Mouse (Mus musculus) small intestine, adult 2 months (tissue): ENCODE measurements around the gene Ccn2. TPM values are rescaled to one million over a fixed set of nuclear protein-coding genes. Genes with fewer than 3 reads are reported as not detected.

Source experiments
- H3K27ac ChIP-seq: fragments of 200-500 bp; 2 replicates; pipeline ENCODE4 v1.5.1; 2012; ENCODE audit warnings: low read depth, low read length, control low read depth, inconsistent platforms; ENCODE audit not compliant: insufficient read depth
- H3K27me3 ChIP-seq: fragments of 200-500 bp; 2 replicates; pipeline ENCODE4 v1.6.1; 2012; ENCODE audit warnings: mild to moderate bottlenecking, moderate library complexity, low read length, inconsistent platforms; ENCODE audit not compliant: control insufficient read depth, insufficient read depth
- H3K36me3 ChIP-seq: fragments of 200-500 bp; 2 replicates; pipeline ENCODE4 v1.6.1; 2012; ENCODE audit warnings: mild to moderate bottlenecking, low read length, control low read depth, inconsistent platforms; ENCODE audit not compliant: control insufficient read depth, insufficient read depth
- H3K4me1 ChIP-seq: fragments of 200-500 bp; 2 replicates; pipeline ENCODE4 v1.6.1; 2012; ENCODE audit warnings: low read length, inconsistent platforms, mixed read lengths; ENCODE audit not compliant: control insufficient read depth, insufficient read depth, insufficient read length
- H3K4me3 ChIP-seq: fragments of 200-500 bp; 2 replicates; pipeline ENCODE4 v1.5.1; 2012; ENCODE audit warnings: low read depth, mild to moderate bottlenecking, control low read depth, inconsistent platforms, low read length, moderate library complexity
- CTCF ChIP-seq: fragments of 200-500 bp; IDR thresholded peaks from 2 replicates; pipeline ENCODE4 v1.5.1; 2012; ENCODE audit warnings: low read depth, mild to moderate bottlenecking, control low read depth, inconsistent platforms, low read length, moderate library complexity, mixed read lengths; ENCODE audit not compliant: insufficient replicate concordance, insufficient read length; ENCODE audit errors: extremely low read depth
- POLR2A ChIP-seq: fragments of 200-500 bp; IDR thresholded peaks from 2 replicates; pipeline ENCODE4 v1.6.1; 2012; ENCODE audit warnings: low read depth, mild to moderate bottlenecking, control low read depth, inconsistent platforms, low read length, moderate library complexity
- WGBS: fragments of 180-500 bp; shearing (Covaris S2); methylation state at CpG from one replicate; pipeline ENCODE4 v1.1.7; 2018; 5-methylcytosine and 5-hydroxymethylcytosine counted together
- polyA plus RNA-seq: library from polyadenylated mRNA; depleted of rRNA; stranded (reverse); fragments of >200 nt; gene quantifications from 2 replicates; pipeline ENCODE4 v1.2.3, GENCODE M21; 2012; rRNA removed

Ccn2 gene
- 19.5 and 32.6 TPM in 2 replicates for polyA plus RNA-seq

DNA sequence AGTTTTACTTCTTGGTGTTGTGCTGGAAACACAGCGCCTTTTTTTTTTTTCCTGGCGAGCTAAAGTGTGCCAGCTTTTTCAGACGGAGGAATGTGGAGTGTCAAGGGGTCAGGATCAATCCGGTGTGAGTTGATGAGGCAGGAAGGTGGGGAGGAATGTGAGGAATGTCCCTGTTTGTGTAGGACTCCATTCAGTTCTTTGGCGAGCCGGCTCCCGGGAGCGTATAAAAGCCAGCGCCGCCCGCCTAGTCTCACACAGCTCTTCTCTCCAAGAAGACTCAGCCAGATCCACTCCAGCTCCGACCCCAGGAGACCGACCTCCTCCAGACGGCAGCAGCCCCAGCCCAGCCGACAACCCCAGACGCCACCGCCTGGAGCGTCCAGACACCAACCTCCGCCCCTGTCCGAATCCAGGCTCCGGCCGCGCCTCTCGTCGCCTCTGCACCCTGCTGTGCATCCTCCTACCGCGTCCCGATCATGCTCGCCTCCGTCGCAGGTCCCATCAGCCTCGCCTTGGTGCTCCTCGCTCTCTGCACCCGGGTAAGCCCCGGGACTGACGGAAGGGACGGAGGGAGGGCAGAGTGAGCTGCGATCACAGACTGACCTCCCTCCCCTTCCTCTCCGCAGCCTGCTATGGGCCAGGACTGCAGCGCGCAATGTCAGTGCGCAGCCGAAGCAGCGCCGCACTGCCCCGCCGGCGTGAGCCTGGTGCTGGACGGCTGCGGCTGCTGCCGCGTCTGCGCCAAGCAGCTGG is at the start of gene Ccn2:
Gene Ccn2 (plus strand): TSS at position 193 of the 753 bp plus-strand sequence.
- no peak for TF ChIP-seq CTCF
- peak; percentile 41 for TF ChIP-seq POLR2A
- H3K4me3 ChIP-seq: peak within 1 kb of the TSS; percentile 72
- H3K4me1 ChIP-seq: peaks cover 5% of the 10 kb centered on the region
- peaks cover 4% of the 10 kb centered on the region; the same call in 1 of the 2 replicates for H3K27me3 ChIP-seq
- 1% methylated on average over 53 of the region's 53 CpGs for WGBS
- H3K27ac ChIP-seq: peak within 1 kb of the TSS; percentile 42
- H3K36me3 ChIP-seq: no peaks in the 10 kb centered on the region

DNA sequence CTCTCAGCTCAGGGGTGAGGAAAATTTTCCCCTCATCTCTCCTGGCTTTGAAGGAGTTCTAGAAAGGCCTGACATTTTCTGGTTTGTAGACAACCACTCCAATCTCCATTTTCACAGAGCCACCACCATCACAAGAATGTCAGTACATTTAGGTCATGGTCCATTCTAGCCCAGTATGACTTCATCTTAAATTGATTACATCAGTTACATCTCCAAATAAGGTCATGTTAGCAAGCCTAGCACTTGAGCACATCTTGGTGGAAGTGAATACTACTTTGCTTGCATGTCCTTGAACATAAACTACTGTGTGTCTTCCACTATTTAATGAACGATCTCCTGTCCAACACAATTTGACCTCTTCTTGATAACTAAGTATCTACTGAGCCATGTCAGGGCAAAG is 42.4 kb upstream of the Ccn2 start:
- no peak overlapping the region for H3K4me3 ChIP-seq
- H3K27ac ChIP-seq: no peak overlapping the region
- H3K4me1 ChIP-seq: no peaks in the 10 kb centered on the region
- WGBS: 74% methylated on average over 1 of the region's 1 CpGs
- no peaks in the 10 kb centered on the region for H3K27me3 ChIP-seq
- TF ChIP-seq POLR2A (no peak), CTCF (no peak)
- H3K36me3 ChIP-seq: no peaks in the 10 kb centered on the region

DNA sequence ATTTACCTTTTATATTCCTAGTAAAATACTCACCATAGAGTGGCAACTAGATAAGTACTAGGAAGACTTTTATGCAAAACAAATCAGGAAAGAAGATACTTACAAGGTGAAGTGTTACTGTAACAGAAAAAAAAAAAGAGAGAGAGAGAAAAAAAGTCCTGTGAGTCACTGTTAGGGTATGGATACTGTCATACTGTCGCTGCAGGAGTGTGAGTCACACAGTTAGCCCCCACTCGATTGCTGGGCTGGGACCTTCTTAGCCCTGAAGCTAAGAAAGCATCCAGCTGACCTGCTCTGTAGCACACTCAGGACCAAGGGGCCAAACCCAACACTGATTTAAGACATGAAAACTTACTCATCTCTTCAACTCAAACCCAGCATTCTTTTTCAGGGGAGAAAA is 41.2 kb upstream of the Ccn2 start:
- Histone ChIP-seq H3K27me3 (no peaks in the 10 kb centered on the region), H3K36me3 (no peaks in the 10 kb centered on the region), H3K4me1 (no peaks in the 10 kb centered on the region), H3K4me3 (no peak overlapping the region), H3K27ac (no peak overlapping the region)
- 46% methylated on average over 2 of the region's 2 CpGs for WGBS
- TF ChIP-seq POLR2A: no peak
- no peak for TF ChIP-seq CTCF

DNA sequence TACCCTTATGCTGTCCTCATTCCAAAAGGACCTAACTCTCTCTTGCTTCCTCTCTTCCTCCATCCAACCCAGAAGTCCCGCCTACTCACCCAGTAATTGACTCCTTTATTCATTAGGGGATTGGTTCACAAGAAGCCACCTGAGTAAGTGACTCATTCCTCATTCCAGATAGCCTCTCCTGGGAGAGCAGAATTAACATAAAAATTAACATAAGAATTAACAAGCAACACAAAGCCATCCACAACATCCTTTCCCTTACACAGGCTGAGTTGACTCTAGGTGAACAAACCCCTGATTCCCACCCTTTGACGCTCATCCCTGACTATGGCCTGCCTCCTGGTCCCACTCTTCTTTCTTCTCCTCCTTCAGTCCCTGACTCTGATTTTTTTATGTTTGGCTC is 36.9 kb upstream of the Ccn2 start:
- H3K36me3 ChIP-seq: no peaks in the 10 kb centered on the region
- WGBS: 95% methylated on average over 2 of the region's 2 CpGs
- no peak overlapping the region for H3K4me3 ChIP-seq
- no peak for TF ChIP-seq CTCF
- H3K27me3 ChIP-seq: no peaks in the 10 kb centered on the region
- H3K4me1 ChIP-seq: no peaks in the 10 kb centered on the region
- no peak overlapping the region for H3K27ac ChIP-seq

DNA sequence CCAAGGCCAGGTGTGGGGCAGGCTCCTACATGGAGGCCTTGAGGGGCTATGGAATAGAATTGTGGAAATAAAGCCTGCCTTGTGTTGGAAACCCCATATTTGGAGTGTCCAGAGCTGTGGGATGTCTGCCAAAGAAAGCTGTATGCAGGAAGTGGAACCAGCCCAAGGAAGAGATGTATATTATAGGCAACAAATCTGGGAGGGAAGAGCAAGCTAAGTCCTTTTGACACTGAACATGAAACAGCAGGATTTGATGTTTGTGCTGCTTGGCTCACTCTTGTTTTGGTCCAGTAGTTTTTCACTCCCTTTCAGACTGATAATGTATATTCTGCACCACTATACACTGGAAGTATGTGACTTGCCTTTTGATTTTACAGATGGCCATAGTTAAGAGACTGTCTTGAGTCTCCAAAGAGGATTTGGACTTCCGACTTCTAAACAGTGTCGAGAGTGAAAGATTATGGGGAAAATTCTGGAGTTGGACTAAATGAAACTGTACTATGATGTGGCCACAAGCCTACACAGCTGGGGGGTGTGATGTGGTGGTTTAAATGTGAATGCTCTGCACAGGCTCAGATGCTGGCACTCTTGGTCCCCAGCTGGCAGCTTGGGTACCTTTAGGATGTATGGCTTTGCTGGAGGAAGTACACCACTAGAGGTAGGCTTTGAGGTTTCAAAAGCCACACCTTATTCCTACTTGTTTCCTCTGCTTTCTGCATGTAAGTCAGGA is 25.4 kb upstream of the Ccn2 start:
- Histone ChIP-seq H3K4me1 (no peaks in the 10 kb centered on the region), H3K27ac (no peak overlapping the region), H3K27me3 (no peaks in the 10 kb centered on the region), H3K36me3 (no peaks in the 10 kb centered on the region), H3K4me3 (no peak overlapping the region)
- TF ChIP-seq POLR2A (no peak), CTCF (no peak)
- WGBS: 74% methylated on average over 2 of the region's 2 CpGs

DNA sequence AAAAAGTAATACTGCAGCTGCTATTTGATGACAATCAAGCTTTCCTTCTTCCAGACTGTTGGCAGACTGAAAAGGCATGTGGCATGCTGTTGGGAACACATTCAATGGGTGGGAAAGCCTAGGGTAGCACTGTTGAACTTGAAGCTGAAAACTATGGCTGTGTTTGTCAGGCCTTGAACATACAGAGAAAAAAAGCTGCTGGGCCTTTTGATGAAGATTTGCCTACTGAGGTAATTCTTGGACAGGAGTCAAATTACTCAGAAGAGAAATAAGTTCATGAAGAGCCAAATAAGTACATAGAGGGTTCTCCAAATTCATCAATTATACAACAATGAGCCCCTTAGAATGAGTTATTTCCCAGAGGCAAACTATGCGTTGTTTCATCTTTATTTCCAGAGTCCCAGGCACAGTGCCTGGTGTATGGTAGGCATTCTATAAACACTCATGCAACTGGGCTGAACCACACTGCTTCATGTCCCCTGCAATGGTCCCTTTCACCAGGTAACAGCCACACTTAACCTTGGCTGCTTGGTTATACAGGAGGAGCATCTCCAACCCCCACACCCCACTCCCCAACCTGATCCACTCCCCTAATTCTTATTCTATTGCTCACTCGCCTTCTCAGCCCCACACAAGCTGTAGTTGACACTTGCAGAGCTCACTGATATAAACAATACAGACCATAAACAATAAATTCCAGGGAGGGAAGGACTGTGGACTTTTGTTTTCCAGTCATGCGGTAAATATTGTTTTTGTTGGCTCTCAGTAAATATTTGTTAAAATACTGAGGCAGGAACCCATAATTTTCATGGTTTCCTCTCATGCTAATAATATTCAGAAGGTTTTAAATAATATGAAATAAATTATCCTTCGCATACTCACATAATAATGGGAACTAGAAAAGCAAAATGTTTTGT is 22.9 kb upstream of the Ccn2 start:
- no peaks in the 10 kb centered on the region for H3K27me3 ChIP-seq
- no peak overlapping the region for H3K27ac ChIP-seq
- H3K4me3 ChIP-seq: no peak overlapping the region
- TF ChIP-seq POLR2A: no peak
- TF ChIP-seq CTCF: no peak
- 76% methylated on average over 4 of the region's 4 CpGs for WGBS
- no peaks in the 10 kb centered on the region for H3K4me1 ChIP-seq
- no peaks in the 10 kb centered on the region for H3K36me3 ChIP-seq
